Mouse (Mus musculus): ENCODE measurements around the gene Gm2a.

- TF ChIP-seq GABPA (IDR thresholded peaks at IDR 0.05; ENCODE audit: low read depth, low read length) (no peak), POLR2AphosphoS2 (IDR thresholded peaks at IDR 0.05; ENCODE audit: low read length) (no peak)
Measured at GRCm38 (mm10) chr11:55136770-55137547, 39.0 kb downstream of the Gm2a start.
